Comparison of ENCODE assay signal across 10 mouse cellular contexts in the genomic region with DNA sequence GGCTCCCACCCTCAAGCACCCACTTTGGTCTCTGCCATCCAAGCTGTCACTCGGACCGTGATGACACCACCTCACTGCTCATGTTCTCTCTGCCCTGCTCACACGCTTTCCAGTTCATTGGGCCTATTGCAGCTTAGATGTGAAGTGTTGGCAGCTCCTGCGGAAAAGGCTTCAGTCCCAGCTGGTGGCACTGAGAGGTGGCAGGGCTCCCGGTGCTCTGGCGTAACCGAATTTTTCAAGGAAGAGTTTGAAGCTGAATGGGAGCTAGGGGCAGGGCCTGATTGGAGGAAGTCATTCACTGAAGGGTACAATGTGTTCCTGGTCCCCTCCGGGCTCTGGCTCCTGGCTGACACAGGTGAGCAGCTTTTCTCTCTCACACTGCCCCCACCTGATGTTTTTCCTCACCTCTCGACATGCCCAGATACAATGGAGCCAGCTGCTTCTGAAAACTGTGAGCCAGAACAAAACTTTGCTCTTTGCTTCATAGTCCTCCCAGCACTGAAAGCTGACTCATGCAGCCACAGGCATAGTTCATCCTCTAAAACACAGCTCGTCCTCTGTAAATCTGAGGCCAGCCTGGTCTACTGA. TPM values are rescaled to one million over a fixed set of nuclear protein-coding genes. Genes with fewer than 3 reads are reported as not detected.
A peak's percentile ranks its signal among the peaks of the same experiment; 100 is the strongest.
DNase-seq lines count a peak whose midpoint lies in the region; ATAC-seq lines count a peak whose summit lies in the region.
"Had no signal": no experiment of that assay in that cellular context is flagged by ENCODE, and none has a peak within 500 bp of the region (broad histone marks: within the 10 kb centered on the region; RNA-seq: fewer than 3 reads in every experiment).

No protein-coding gene starts in this region.

- 75% methylated on average over 10 of the region's 10 CpGs for WGBS in hindbrain, embryonic 15.5 days
- WGBS in hindbrain, embryonic 14.5 days: 84% methylated on average over 10 of the region's 10 CpGs
- 88% methylated on average over 10 of the region's 10 CpGs for WGBS in limb, embryonic 10.5 days

- H3K4me3 ChIP-seq in hindbrain, embryonic 15.5 days: no peak overlapping the region
- no peak overlapping the region for H3K4me3 ChIP-seq in hindbrain, embryonic 14.5 days (replicated peaks; ENCODE audit: low read length)
- H3K4me3 ChIP-seq in limb, embryonic 10.5 days: no peak overlapping the region
- H3K4me3 ChIP-seq: liver, embryonic 13.5 days had no signal

- H3K4me1 ChIP-seq in hindbrain, embryonic 15.5 days (replicated peaks): no peaks in the 10 kb centered on the region
- H3K4me1 ChIP-seq in hindbrain, embryonic 14.5 days (replicated peaks; ENCODE audit: control insufficient read depth, insufficient read depth, low read length): no peaks in the 10 kb centered on the region
- no peaks in the 10 kb centered on the region for H3K4me1 ChIP-seq in limb, embryonic 10.5 days

- H3K27me3 ChIP-seq in hindbrain, embryonic 15.5 days: no peaks in the 10 kb centered on the region
- no peaks in the 10 kb centered on the region for H3K27me3 ChIP-seq in hindbrain, embryonic 14.5 days (ENCODE audit: control insufficient read depth, insufficient read depth, low read length)
- H3K27me3 ChIP-seq in limb, embryonic 10.5 days (ENCODE audit: low read depth, poor library complexity, severe bottlenecking): no peaks in the 10 kb centered on the region
- H3K27me3 ChIP-seq: liver, embryonic 13.5 days had no signal

- H3K36me3 ChIP-seq in hindbrain, embryonic 15.5 days: peaks cover 45% of the 10 kb centered on the region
- H3K36me3 ChIP-seq in hindbrain, embryonic 14.5 days (replicated peaks; ENCODE audit: control insufficient read depth, insufficient read depth): peaks cover 77% of the 10 kb centered on the region
- peaks cover 91% of the 10 kb centered on the region for H3K36me3 ChIP-seq in limb, embryonic 10.5 days

- H3K27ac ChIP-seq in hindbrain, embryonic 15.5 days (replicated peaks): 0 out of 2 replicates have a peak overlapping the region, but pooled peaks have one; percentile 32
- H3K27ac ChIP-seq in hindbrain, embryonic 14.5 days: no peak overlapping the region
- no peak overlapping the region for H3K27ac ChIP-seq in limb, embryonic 10.5 days
- H3K27ac ChIP-seq: liver, embryonic 13.5 days had no signal

- peak; percentile 69; the same call in 1 of the 2 replicates for ATAC-seq in hindbrain, embryonic 15.5 days (ENCODE audit: low FRiP score, low read depth)
- no peak for ATAC-seq in hindbrain, embryonic 14.5 days (ENCODE audit: low FRiP score)

- no peaks in the 10 kb centered on the region for H3K9me3 ChIP-seq in hindbrain, embryonic 15.5 days
- no peaks in the 10 kb centered on the region for H3K9me3 ChIP-seq in hindbrain, embryonic 14.5 days (ENCODE audit: control insufficient read depth, low read length)
- no peaks in the 10 kb centered on the region for H3K9me3 ChIP-seq in limb, embryonic 10.5 days (replicated peaks)
- H3K9me3 ChIP-seq: G1E; liver, embryonic 13.5 days had no signal

- no peak overlapping the region for H3K4me2 ChIP-seq in hindbrain, embryonic 15.5 days
- no peak overlapping the region for H3K4me2 ChIP-seq in hindbrain, embryonic 14.5 days (replicated peaks)
- H3K4me2 ChIP-seq: liver, embryonic 13.5 days had no signal

- no peak for DNase-seq in hindbrain, embryonic 14.5 days (ENCODE audit: low spot score)
- peak; percentile 42 to 55 for DNase-seq in lung, adult 18-20 months
- no peak for DNase-seq in lung, postnatal 4 days
- peak; percentile 61 for DNase-seq in cerebellum, adult 11 months
- DNase-seq in fat pad, adult 2 months (ENCODE audit: extremely low read depth, low read depth, low spot score): peak; percentile 91
- no peak for DNase-seq in spleen, adult 18-20 months
- no peak for DNase-seq in limb, embryonic 10.5 days (ENCODE audit: low spot score)
- DNase-seq: liver, embryonic 13.5 days had no signal

- no peak overlapping the region for H3K9ac ChIP-seq in hindbrain, embryonic 15.5 days
- H3K9ac ChIP-seq in hindbrain, embryonic 14.5 days: no peak overlapping the region
- H3K9ac ChIP-seq: liver, embryonic 13.5 days had no signal

RNA-seq across cellular contexts. Expression of gene Podn, which starts 44.5 kb away (rescaled TPM):
- 0.69 and 0.83 TPM in 2 replicates for polyA plus RNA-seq in hindbrain, embryonic 15.5 days (2015; fragmentation: Nextera tagmentation; extraction: Ambion mirVana)
- polyA plus RNA-seq in hindbrain, embryonic 14.5 days (2014; fragmentation: Nextera tagmentation; extraction: Ambion mirVana): 0.29 and 0.68 TPM in 2 replicates
- 0.16 and 0.33 TPM in 2 replicates for polyA plus RNA-seq in limb, embryonic 10.5 days (2016; fragmentation: Nextera tagmentation; extraction: Ambion mirVana)
- polyA plus RNA-seq: G1E had no signal

Comparison
In these comparisons a context has a peak if more than half of its experiments do, and no peak if none do; other contexts are left out.
1. DNase-seq: peak in lung, adult 18-20 months (2 of 2), cerebellum, adult 11 months (single experiment) and fat pad, adult 2 months (single experiment); none in hindbrain, embryonic 14.5 days (single experiment), lung, postnatal 4 days (0 of 2), spleen, adult 18-20 months (0 of 2) and limb, embryonic 10.5 days (single experiment).